Mouse (Mus musculus): ENCODE measurements at regions not wholly inside any gene's neighbourhood (a gene's known extent, or its start where the extent isn't known, plus 50 kb on each side); places are given as distances from the start of the nearest gene placed in this dataset.

GRCm38 (mm10) chr16:86812692-86813091 lies 541.3 kb upstream of the N6amt1 start:
- no peak for TF ChIP-seq CTCF (IDR thresholded peaks at IDR 0.05; ENCODE audit: low read depth)
- TF ChIP-seq EP300 (IDR thresholded peaks at IDR 0.05; ENCODE audit: low read depth) = no peak

Data from liver, postnatal 0 days (tissue).